Mouse (Mus musculus) cortical plate, adult 2 months (tissue): Measurements from ENCODE around the gene Saa3. TPM values are rescaled to one million over a fixed set of nuclear protein-coding genes. Genes with fewer than 3 reads are reported as not detected.

Source experiments
- H3K27ac ChIP-seq: fragments of 200-500 bp; 2 replicates; pipeline ENCODE4 v1.5.1; 2012; ENCODE audit warnings: low read length, control low read depth, inconsistent platforms; ENCODE audit not compliant: insufficient read depth
- H3K4me1 ChIP-seq: fragments of 200-500 bp; 2 replicates; pipeline ENCODE4 v1.6.1; 2011; ENCODE audit warnings: low read length; ENCODE audit not compliant: control insufficient read depth, insufficient read depth
- H3K4me3 ChIP-seq: fragments of 200-500 bp; 2 replicates; pipeline ENCODE4 v1.5.1; 2011; ENCODE audit warnings: mild to moderate bottlenecking, low read length, control low read depth; ENCODE audit not compliant: insufficient read depth
- CTCF ChIP-seq: fragments of 200-500 bp; IDR thresholded peaks from 2 replicates; pipeline ENCODE4 v1.5.1; 2011; ENCODE audit warnings: mild to moderate bottlenecking, control low read depth, low read length; ENCODE audit not compliant: insufficient read depth; ENCODE audit errors: extremely low read depth
- POLR2A ChIP-seq: fragments of 200-500 bp; IDR thresholded peaks from 2 replicates; pipeline ENCODE4 v1.6.1; 2011; ENCODE audit warnings: mild to moderate bottlenecking, low read length, control low read depth; ENCODE audit not compliant: insufficient read depth; ENCODE audit errors: extremely low read depth
- polyA plus RNA-seq: library from polyadenylated mRNA; depleted of rRNA; stranded (reverse); fragments of >200 nt; gene quantifications from 2 replicates; pipeline ENCODE4 v1.2.3, GENCODE M21; 2012

The Saa3 gene
- polyA plus RNA-seq, 1 experiment, result not detected

DNA sequence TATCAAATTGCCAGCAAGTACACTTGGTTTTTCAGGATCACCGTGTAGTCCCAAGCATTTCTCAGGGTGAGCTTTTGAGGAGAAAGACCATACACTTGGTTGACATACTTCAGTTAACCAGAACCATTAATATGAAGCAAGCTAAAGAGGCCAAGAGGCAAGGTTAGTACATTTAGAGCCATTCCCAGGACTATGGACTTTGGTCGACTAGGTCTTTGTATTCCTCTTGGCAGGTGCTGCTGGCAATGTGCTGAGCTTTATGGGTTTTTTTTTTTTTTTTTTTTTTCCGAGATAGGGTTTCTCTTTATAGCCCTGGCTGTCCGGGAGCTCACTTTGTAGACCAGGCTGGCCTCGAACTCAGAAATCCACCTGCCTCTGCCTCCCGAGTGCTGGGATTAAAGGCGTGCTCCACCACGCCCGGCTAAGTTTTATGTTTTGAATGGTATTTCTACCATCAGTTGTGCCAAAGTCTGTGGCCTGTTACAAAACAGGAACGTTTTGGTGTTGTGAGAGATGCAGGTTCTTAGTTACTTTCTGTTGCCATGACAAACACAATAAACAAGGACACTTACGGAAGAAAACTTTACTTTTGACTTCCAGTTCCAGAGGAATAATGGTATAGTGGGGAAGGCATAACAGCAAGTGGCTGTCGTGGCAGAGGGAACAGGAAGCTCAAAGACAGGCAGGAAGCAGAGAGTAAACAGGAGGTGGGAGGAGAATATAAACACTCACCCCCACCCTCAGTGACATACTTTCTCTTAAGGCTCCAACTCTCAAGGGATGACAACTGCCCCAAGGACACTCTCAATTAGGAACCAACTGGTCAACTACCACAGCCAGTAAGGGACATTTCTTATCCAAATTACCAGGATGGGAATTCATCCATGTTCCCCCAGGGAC is 23.3 kb upstream of the Saa3 start:
- no peak overlapping the region for H3K27ac ChIP-seq
- TF ChIP-seq POLR2A (no peak), CTCF (no peak)
- no peaks in the 10 kb centered on the region for H3K4me1 ChIP-seq
- H3K4me3 ChIP-seq, result no peak overlapping the region

DNA sequence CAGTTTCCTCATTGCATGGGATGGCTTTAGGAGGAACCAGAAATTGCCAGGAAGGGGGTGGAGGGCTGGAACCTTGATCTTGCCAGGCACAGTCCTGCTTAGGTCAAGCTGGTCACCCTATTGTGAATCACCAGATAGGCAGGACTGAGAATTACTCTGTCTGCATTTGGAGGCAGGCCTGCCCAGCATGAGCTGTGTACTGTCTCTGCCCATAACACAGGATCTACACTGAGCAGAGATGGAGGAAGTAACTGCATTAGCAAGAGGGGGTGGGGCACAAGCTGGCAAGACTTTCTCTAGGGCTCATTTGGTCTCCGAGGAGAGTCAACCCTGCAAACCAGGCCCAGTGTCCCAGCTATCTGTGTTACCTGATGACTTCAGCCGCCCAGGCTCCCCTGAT is 19.5 kb upstream of the Saa3 start:
- Histone ChIP-seq H3K27ac (no peak overlapping the region), H3K4me1 (no peaks in the 10 kb centered on the region), H3K4me3 (no peak overlapping the region)
- no peak for TF ChIP-seq CTCF
- no peak for TF ChIP-seq POLR2A

- no peak for TF ChIP-seq CTCF
- Histone ChIP-seq H3K4me3 (no peak within 1 kb of the TSS), H3K27ac (no peak within 1 kb of the TSS), H3K4me1 (no peaks in the 10 kb centered on the region; the same call in 1 of the 2 replicates)
Observed at GRCm38 (mm10) chr7:46732458-46732857, 17.0 kb upstream of the Saa3 start, which contains the start of gene Saa4. Saa4 (minus strand) TSS chr7:46732603.

- TF ChIP-seq POLR2A (no peak), CTCF (no peak)
- Histone ChIP-seq H3K4me3 (no peak overlapping the region), H3K27ac (no peak overlapping the region), H3K4me1 (peaks cover 5% of the 10 kb centered on the region; the same call in 1 of the 2 replicates)
Observed at GRCm38 (mm10) chr7:46727584-46727983, 12.1 kb upstream of the Saa3 start.

DNA sequence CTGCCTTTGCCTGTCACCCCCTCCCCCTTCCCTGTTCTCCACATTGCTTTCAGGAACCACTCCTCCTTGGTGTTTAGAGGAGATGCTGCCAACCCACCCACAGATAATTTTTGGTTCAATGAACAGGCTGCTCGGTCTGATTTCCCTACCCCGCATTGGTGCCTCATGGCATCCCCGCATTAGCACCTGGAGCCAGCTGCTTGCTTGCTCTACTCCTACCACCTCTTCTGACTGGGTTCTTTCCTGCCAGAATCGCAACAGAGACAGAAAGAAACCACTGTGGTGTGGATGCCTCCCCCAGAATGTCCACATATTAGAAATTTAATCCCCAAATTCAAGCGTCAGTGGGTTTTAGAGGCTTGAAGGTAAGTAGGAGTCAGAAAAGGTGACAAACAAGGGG is 8.9 kb upstream of the Saa3 start:
- no peak for TF ChIP-seq CTCF
- H3K4me3 ChIP-seq, result no peak overlapping the region
- peaks cover 6% of the 10 kb centered on the region; the same call in 1 of the 2 replicates for H3K4me1 ChIP-seq
- H3K27ac ChIP-seq, result no peak overlapping the region

DNA sequence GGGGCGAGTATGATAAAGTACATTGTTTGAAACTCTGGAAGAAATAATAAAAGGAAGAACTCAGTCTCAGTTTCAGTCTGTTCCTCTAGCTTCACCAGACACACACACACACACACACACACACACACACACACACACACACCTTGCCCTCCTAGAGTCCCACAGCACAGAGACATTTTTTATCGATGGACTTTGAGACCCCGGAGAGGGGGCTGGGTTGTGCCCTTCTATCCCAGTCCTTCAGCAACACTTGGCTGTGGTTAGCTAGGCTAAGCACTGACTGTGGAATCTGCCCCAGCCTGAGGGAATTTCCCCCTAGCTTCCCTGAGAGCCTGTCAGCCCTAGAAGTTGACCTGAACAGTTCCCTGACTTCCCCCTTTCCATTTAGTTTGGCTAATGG is 8.3 kb upstream of the Saa3 start:
- TF ChIP-seq CTCF (no peak), POLR2A (no peak)
- Histone ChIP-seq H3K27ac (no peak overlapping the region), H3K4me1 (peaks cover 7% of the 10 kb centered on the region; the same call in 1 of the 2 replicates), H3K4me3 (no peak overlapping the region)

DNA sequence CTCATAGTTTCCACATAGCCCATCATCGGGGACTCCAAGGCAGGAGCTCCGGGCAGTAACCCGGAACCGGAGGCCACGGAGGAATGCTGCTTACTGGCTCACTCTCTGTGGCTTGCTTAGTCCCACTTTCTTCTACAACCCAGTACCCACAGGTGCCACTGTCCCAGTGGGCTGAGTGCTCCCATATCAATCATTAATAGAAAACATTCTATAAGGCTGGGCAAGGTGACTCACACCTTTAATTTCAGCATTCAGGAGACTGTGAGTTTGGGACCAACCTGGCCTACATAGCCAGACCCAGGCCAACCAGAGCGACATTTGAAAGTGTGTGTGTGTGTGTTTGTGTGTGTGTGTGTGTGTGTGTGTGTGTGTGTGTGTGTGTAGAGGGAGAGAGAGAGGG is 7.9 kb upstream of the Saa3 start:
- H3K4me3 ChIP-seq, result no peak overlapping the region
- no peak for TF ChIP-seq CTCF
- TF ChIP-seq POLR2A, result no peak
- H3K4me1 ChIP-seq, result peaks cover 7% of the 10 kb centered on the region; the same call in 1 of the 2 replicates
- H3K27ac ChIP-seq, result no peak overlapping the region

GRCm38 (mm10) chr7:46720460-46720859 is 5.0 kb upstream of the Saa3 start:
- TF ChIP-seq CTCF, result no peak
- no peak for TF ChIP-seq POLR2A
- Histone ChIP-seq H3K4me1 (peaks cover 5% of the 10 kb centered on the region; the same call in 1 of the 2 replicates), H3K4me3 (no peak overlapping the region), H3K27ac (no peak overlapping the region)

GRCm38 (mm10) chr7:46719526-46719925 is 4.0 kb upstream of the Saa3 start:
- Histone ChIP-seq H3K4me3 (no peak overlapping the region), H3K27ac (no peak overlapping the region), H3K4me1 (peaks cover 5% of the 10 kb centered on the region; the same call in 1 of the 2 replicates)
- TF ChIP-seq POLR2A (no peak), CTCF (no peak)

- no peak overlapping the region for H3K4me3 ChIP-seq
Observed at GRCm38 (mm10) chr7:46718591-46719270, 3.2 kb upstream of the Saa3 start.

More at GRCm38 (mm10) chr7:46718591-46719270, 3.2 kb upstream of the Saa3 start:
- Histone ChIP-seq H3K4me1 (peaks cover 2% of the 10 kb centered on the region; the same call in 1 of the 2 replicates), H3K27ac (no peak overlapping the region)
- no peak for TF ChIP-seq POLR2A
